Mouse (Mus musculus): Measurements from ENCODE around the gene Trim63. TPM values are rescaled to one million over a fixed set of nuclear protein-coding genes. Genes with fewer than 3 reads are reported as not detected.

Trim63 gene
- total and polyA plus RNA-seq, 3 experiments: 0.25 to 0.49 TPM; not detected in 1

DNA sequence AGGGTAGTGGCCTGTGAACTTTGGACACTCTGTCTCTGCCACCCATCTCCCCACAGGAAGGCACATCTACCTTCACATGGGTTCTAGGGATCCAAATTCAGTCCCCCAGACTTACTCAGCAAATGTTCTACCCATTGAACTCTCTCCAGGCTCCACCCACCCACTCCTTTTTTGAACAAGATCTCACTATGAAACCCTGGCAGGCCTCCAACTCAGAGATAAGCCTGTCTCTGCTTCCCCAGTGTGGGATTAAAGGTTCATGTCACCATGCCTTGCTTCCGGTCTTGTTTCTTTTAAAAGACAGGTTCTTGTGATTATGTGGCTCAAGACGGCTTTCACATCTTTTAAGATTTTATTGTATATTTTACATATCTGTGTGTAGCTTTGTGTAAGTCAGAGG is 30.0 kb upstream of the Trim63 start:
- peak overlapping the region; percentile 5; the same call in 1 of the 2 replicates for H3K9ac ChIP-seq (ENCODE audit: insufficient read depth, low read depth)
- no peak overlapping the region for H3K4me2 ChIP-seq (ENCODE audit: insufficient read depth, low read depth, poor library complexity, severe bottlenecking)
- DNase-seq (ENCODE audit: extremely low read depth): no peak
- in situ Hi-C loops (cut with MboI; ENCODE audit: low pct_ligation_motif_present, low pct_unique_long_range_greater_than_20kb, low sequenced_read_pairs): loop anchor here (5.0 kb wide), 1 partner anchor 38 kb away; the partner anchor contains the start of genes Gm30191 and Zfp593
- dilution Hi-C loops (cut with MboI; ENCODE audit: extremely low pct_ligation_motif_present, extremely low pct_unique_long_range_greater_than_20kb, low sequenced_read_pairs): no loop called here
- no peak for TF ChIP-seq POLR2A (IDR thresholded peaks at IDR 0.05; ENCODE audit: low read depth, low read length)
- no peaks in the 10 kb centered on the region for H3K9me3 ChIP-seq (replicated peaks; ENCODE audit: low read length)
- no peak overlapping the region for H3K4me3 ChIP-seq (replicated peaks in 1 of 3; ENCODE audit: low read depth in 2 of 3, low read length in 2 of 3, poor library complexity in 1 of 3)
- H3K4me1 ChIP-seq (ENCODE audit: control insufficient read depth in 1 of 2, insufficient read depth in 2 of 2): peaks cover 0 to 25% of the 10 kb centered on the region in 2 experiments; a peak in 2 of 4 replicates
- peaks cover 18% of the 10 kb centered on the region for H3K79me2 ChIP-seq (replicated peaks; ENCODE audit: control insufficient read depth, extremely low read depth, insufficient read depth, poor library complexity, severe bottlenecking)
- H3K36me3 ChIP-seq (replicated peaks in 1 of 2; ENCODE audit: control insufficient read depth in 1 of 2, insufficient read depth in 1 of 2, low read length in 1 of 2): peaks cover 11 to 42% of the 10 kb centered on the region in 2 experiments
- H3K27ac ChIP-seq (ENCODE audit: insufficient read depth, low read depth): no peak overlapping the region
- H3K27me3 ChIP-seq (replicated peaks): no peaks in the 10 kb centered on the region

DNA sequence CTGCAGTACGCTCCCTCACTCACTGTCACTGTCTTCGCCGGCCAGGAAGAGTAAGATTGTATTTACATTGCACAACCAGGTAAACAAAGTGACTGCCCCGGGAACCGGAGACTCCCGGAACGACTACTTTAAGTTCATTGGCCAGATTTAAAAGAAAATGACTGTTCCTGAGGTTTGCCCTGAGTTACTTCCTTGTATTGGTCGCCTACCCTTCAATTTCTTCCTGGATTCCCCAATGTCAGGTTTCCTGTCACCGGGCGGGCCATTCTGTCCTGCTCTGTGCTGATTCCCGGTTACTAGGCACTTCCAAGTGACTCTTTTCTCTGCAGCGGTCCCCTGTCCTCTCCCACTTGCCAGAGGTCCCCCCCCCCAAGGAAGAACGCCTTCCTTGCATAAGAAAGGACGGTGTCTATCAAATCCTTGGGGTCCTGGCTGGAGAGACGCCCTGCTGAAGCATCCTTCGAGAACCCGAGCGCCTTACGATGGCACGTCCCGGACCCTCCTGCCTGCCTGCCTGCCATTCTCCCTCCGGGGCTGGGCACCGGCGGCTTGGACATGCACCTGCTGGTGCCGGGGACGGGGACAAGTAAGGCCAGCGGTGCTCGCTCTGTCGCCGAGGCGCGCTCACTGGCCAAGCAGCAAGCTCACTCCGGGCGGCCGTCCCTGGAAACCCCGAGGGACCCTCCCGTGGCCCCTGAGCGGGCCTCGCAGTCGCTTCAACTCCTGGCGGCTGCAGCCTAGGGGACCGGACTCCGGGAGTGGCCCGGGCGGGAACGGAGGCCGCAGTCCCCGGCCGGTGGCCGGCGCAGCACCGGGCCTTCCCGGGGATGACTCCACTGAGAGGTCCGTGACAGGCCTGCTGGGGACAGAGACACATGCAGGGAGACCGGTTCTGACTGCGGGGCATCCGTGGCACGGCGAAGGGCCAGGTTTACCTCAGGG is 28.4 kb upstream of the Trim63 start:
- peak; percentile 11 for DNase-seq (ENCODE audit: extremely low read depth)
- peaks cover 0 to 25% of the 10 kb centered on the region in 2 experiments; a peak in 2 of 4 replicates for H3K4me1 ChIP-seq (ENCODE audit: control insufficient read depth in 1 of 2, insufficient read depth in 2 of 2)
- in situ Hi-C loops (cut with MboI; ENCODE audit: low pct_ligation_motif_present, low pct_unique_long_range_greater_than_20kb, low sequenced_read_pairs): loop anchor here (5.0 kb wide), 1 partner anchor 39 kb away; the partner anchor contains the start of genes Gm30191 and Zfp593

DNA sequence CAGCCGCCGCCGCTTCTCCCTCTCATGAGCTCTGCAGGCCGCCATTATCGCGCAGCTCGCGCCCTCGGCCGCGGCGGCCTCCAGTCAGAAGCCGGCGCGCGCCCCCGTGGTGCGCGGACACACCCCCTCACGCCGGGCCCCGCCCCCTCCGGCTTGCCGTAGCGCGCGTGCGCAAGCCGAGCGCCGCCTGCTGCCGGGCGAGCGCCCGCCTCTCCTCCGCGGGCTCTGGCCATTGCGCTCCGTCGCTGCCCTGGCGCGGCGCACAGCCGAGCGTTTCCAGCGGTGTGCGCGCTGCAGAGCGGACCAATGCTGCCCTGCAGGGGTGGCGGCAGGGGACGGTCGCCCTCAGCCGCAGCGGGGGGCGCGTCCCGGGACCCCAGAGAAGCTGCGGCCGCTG is 27.8 kb upstream of the Trim63 start:
- dilution Hi-C loops (cut with MboI; ENCODE audit: extremely low pct_ligation_motif_present, extremely low pct_unique_long_range_greater_than_20kb, low sequenced_read_pairs): no loop called here
- peak; percentile 65 for TF ChIP-seq ELF1 (IDR thresholded peaks at IDR 0.05; ENCODE audit: low read depth, low read length)
- no peak for TF ChIP-seq JUND (conservative IDR thresholded peaks at IDR 0.05; ENCODE audit: low read depth, low read length)
- TF ChIP-seq ZMIZ1 (IDR thresholded peaks at IDR 0.05; ENCODE audit: low read depth, low read length): peak; percentile 89
- TF ChIP-seq MYC (IDR thresholded peaks at IDR 0.05; ENCODE audit: low read depth, low read length): peak; percentile 50; the same call in 1 of the 2 replicates
- peak; percentile 85 for TF ChIP-seq NELFE (IDR thresholded peaks at IDR 0.05; ENCODE audit: low read depth, low read length)
- no peak for TF ChIP-seq MAZ (IDR thresholded peaks at IDR 0.05; ENCODE audit: low read depth, low read length)
- TF ChIP-seq KAT2A (IDR thresholded peaks at IDR 0.05; ENCODE audit: insufficient replicate concordance, low read length): 0 out of 2 replicates have a peak, but pooled peaks have one; percentile 45
- TF ChIP-seq USF1 (IDR thresholded peaks at IDR 0.05; ENCODE audit: low read depth, low read length): peak; percentile 69
- no peak; the same call in 1 of the 2 replicates for TF ChIP-seq POLR2AphosphoS2 (IDR thresholded peaks at IDR 0.05; ENCODE audit: low read depth, low read length)
- TF ChIP-seq BHLHE40 (IDR thresholded peaks at IDR 0.05; ENCODE audit: low read depth, low read length): peak; percentile 54; the same call in 1 of the 2 replicates
- TF ChIP-seq ZNF384 (IDR thresholded peaks at IDR 0.05; ENCODE audit: low read depth, low read length): no peak
- TF ChIP-seq TBP (conservative IDR thresholded peaks at IDR 0.05; ENCODE audit: low read depth, low read length): 0 out of 2 replicates have a peak, but pooled peaks have one; percentile 21
- no peak for TF ChIP-seq E2F4 (IDR thresholded peaks at IDR 0.05; ENCODE audit: insufficient replicate concordance, low read depth, low read length)
- peak; percentile 85 for TF ChIP-seq POLR2A (IDR thresholded peaks at IDR 0.05; ENCODE audit: low read depth, low read length)
- TF ChIP-seq ZKSCAN1 (IDR thresholded peaks at IDR 0.05; ENCODE audit: borderline replicate concordance, low read depth, low read length): no peak
- TF ChIP-seq CHD2 (IDR thresholded peaks at IDR 0.05; ENCODE audit: low read length): no peak
- TF ChIP-seq RAD21 (IDR thresholded peaks at IDR 0.05; ENCODE audit: low read depth, low read length): no peak
- no peak for TF ChIP-seq ETS1 (conservative IDR thresholded peaks at IDR 0.05; ENCODE audit: low read depth, low read length)
- TF ChIP-seq ZC3H11A (IDR thresholded peaks at IDR 0.05; ENCODE audit: low read depth, low read length): no peak

More for the DNA sequence above, 28.4 kb upstream of the Trim63 start:
- dilution Hi-C loops (cut with MboI; ENCODE audit: extremely low pct_ligation_motif_present, extremely low pct_unique_long_range_greater_than_20kb, low sequenced_read_pairs): no loop called here
- TF ChIP-seq ELF1 (IDR thresholded peaks at IDR 0.05; ENCODE audit: low read depth, low read length) (0 out of 2 replicates have a peak, but pooled peaks have one; percentile 8), NELFE (IDR thresholded peaks at IDR 0.05; ENCODE audit: low read depth, low read length) (no peak), IRF4 (IDR thresholded peaks at IDR 0.05; ENCODE audit: low read depth, low read length) (no peak), UBTF (IDR thresholded peaks at IDR 0.05; ENCODE audit: low read depth, low read length) (peak; percentile 79; the same call in 1 of the 2 replicates), HCFC1 (IDR thresholded peaks at IDR 0.05; ENCODE audit: low read depth, low read length) (no peak), GABPA (IDR thresholded peaks at IDR 0.05; ENCODE audit: insufficient replicate concordance, low read depth, low read length) (no peak), USF2 (conservative IDR thresholded peaks at IDR 0.05; ENCODE audit: low read depth, low read length) (no peak)
- peaks cover 18% of the 10 kb centered on the region for H3K79me2 ChIP-seq (replicated peaks; ENCODE audit: control insufficient read depth, extremely low read depth, insufficient read depth, poor library complexity, severe bottlenecking)
- peak overlapping the region; percentile 25; the same call in 1 of the 2 replicates for H3K27ac ChIP-seq (ENCODE audit: insufficient read depth, low read depth)
- peaks cover 9 to 33% of the 10 kb centered on the region in 2 experiments for H3K36me3 ChIP-seq (replicated peaks in 1 of 2; ENCODE audit: control insufficient read depth in 1 of 2, insufficient read depth in 1 of 2, low read length in 1 of 2)
- peak overlapping the region; percentile 81 for H3K4me2 ChIP-seq (ENCODE audit: insufficient read depth, low read depth, poor library complexity, severe bottlenecking)
- peak overlapping the region; percentile 68 for H3K9ac ChIP-seq (ENCODE audit: insufficient read depth, low read depth)
- H3K27me3 ChIP-seq (replicated peaks): no peaks in the 10 kb centered on the region
- peak overlapping the region; percentile 79 to 99 (median 96) for H3K4me3 ChIP-seq (replicated peaks in 1 of 3; ENCODE audit: low read depth in 2 of 3, low read length in 2 of 3, poor library complexity in 1 of 3)
- no peaks in the 10 kb centered on the region for H3K9me3 ChIP-seq (replicated peaks; ENCODE audit: low read length)

More for the DNA sequence above, 27.8 kb upstream of the Trim63 start:
- H3K4me2 ChIP-seq (ENCODE audit: insufficient read depth, low read depth, poor library complexity, severe bottlenecking): peak overlapping the region; percentile 2; the same call in 1 of the 2 replicates
- H3K4me1 ChIP-seq (ENCODE audit: control insufficient read depth in 1 of 2, insufficient read depth in 2 of 2): peaks cover 0 to 25% of the 10 kb centered on the region in 2 experiments; a peak in 2 of 4 replicates
- H3K27me3 ChIP-seq (replicated peaks): no peaks in the 10 kb centered on the region
- no peaks in the 10 kb centered on the region for H3K9me3 ChIP-seq (replicated peaks; ENCODE audit: low read length)
- in situ Hi-C loops (cut with MboI; ENCODE audit: low pct_ligation_motif_present, low pct_unique_long_range_greater_than_20kb, low sequenced_read_pairs): loop anchor here (5.0 kb wide), 1 partner anchor 40 kb away; the partner anchor contains the start of genes Gm30191 and Zfp593
- H3K4me3 ChIP-seq (replicated peaks in 1 of 3; ENCODE audit: low read depth in 2 of 3, low read length in 2 of 3, poor library complexity in 1 of 3): peak overlapping the region; percentile 79 to 99 (median 96)
- H3K9ac ChIP-seq (ENCODE audit: insufficient read depth, low read depth): peak overlapping the region; percentile 86
- peak; percentile 81 for DNase-seq (ENCODE audit: extremely low read depth)
- peaks cover 4 to 27% of the 10 kb centered on the region in 2 experiments for H3K36me3 ChIP-seq (replicated peaks in 1 of 2; ENCODE audit: control insufficient read depth in 1 of 2, insufficient read depth in 1 of 2, low read length in 1 of 2)
- peaks cover 18% of the 10 kb centered on the region for H3K79me2 ChIP-seq (replicated peaks; ENCODE audit: control insufficient read depth, extremely low read depth, insufficient read depth, poor library complexity, severe bottlenecking)
- peak overlapping the region; percentile 89 for H3K27ac ChIP-seq (ENCODE audit: insufficient read depth, low read depth)
